Mouse (Mus musculus) stomach, embryonic 14.5 days (tissue): Measurements from ENCODE around the gene Wdr61. TPM values are rescaled to one million over a fixed set of nuclear protein-coding genes. Genes with fewer than 3 reads are reported as not detected.

ENCODE experiments used
- microRNA-seq: library from miRNA; unstranded; fragments of <30 nt; microRNA quantifications from one replicate; pipeline ENCODE4, GENCODE M21; 2016
- polyA plus RNA-seq: library from polyadenylated mRNA; unstranded; fragments of >200 nt; fragmentation: Nextera tagmentation; extraction: Ambion mirVana; gene quantifications from 2 replicates; pipeline ENCODE4 v1.2.1, GENCODE M21; 2014

Wdr61 gene
- polyA plus RNA-seq, 1 experiment from 2014 or later: 169 TPM

Small RNAs within 50 kb of the gene (microRNA-seq; reads per million reads assigned to microRNA genes)
- not detected for gene Mir5710

Other genes with a start within 250 kb of the Wdr61 start
- gene Dmxl2, start 232.9 kb downstream of the Wdr61 start, polyA plus RNA-seq: 7.0 and 7.2 TPM in 2 replicates
- gene Sh2d7, start 195.5 kb downstream of the Wdr61 start, polyA plus RNA-seq: not detected in 2 replicates
- 13.6 and 15.3 TPM in 2 replicates for gene Cib2, start 174.3 kb downstream of the Wdr61 start, polyA plus RNA-seq
- 99.6 and 108 TPM in 2 replicates for gene Idh3a, start 148.2 kb downstream of the Wdr61 start, polyA plus RNA-seq
- gene Acsbg1, start 72.6 kb downstream of the Wdr61 start, polyA plus RNA-seq: 0.74 and 0.78 TPM in 2 replicates
- gene Dnaja4, start 35.6 kb downstream of the Wdr61 start, polyA plus RNA-seq: 4.7 and 6.2 TPM in 2 replicates
- gene Crabp1, start 30.2 kb upstream of the Wdr61 start, polyA plus RNA-seq: 99.4 and 126 TPM in 2 replicates
- 43.4 and 46.8 TPM in 2 replicates for gene Ireb2, start 129.3 kb upstream of the Wdr61 start, polyA plus RNA-seq
- gene Hykk, start 182.8 kb upstream of the Wdr61 start, polyA plus RNA-seq: 4.8 and 5.3 TPM in 2 replicates
- gene Psma4, start 216.3 kb upstream of the Wdr61 start, polyA plus RNA-seq: 274 and 278 TPM in 2 replicates
- 0.48 and 0.68 TPM in 2 replicates for gene AY074887, start 216.5 kb upstream of the Wdr61 start, polyA plus RNA-seq
- gene Chrna5, start 246.4 kb upstream of the Wdr61 start, polyA plus RNA-seq: 2.9 and 4.4 TPM in 2 replicates